Comparison of ENCODE assay signal across 18 mouse cellular contexts in the genomic region with DNA sequence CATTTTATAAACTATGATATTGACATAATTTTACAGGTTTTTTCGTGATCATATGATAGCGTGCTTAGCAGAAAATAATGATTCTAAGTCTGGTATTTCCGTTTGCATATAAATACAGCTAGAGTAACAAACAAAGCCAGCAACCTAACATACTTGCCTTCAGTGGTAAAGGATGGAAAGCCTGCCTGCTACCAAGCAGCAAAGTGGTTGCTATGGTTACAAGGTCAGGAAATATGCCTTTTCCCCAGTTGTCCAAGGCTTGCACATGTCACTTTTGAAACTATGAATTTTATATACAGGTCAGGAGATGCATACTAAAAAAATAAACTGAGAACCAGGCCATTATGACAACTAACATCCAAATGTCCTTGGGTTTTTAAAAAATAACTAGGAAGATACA.
DNase-seq lines count a peak whose midpoint lies in the region; ATAC-seq and TF ChIP-seq lines count a peak whose summit lies in the region.
"Had no signal": no experiment of that assay in that cellular context is flagged by ENCODE, and none has a peak within 500 bp of the region (broad histone marks: within the 10 kb centered on the region; RNA-seq: fewer than 3 reads in every experiment).

No protein-coding gene starts in this region.

- H3K9me3 ChIP-seq in lung, embryonic 14.5 days (ENCODE audit: low read depth, low read length) = no peaks in the 10 kb centered on the region
- no peaks in the 10 kb centered on the region for H3K9me3 ChIP-seq in lung, postnatal 0 days (ENCODE audit: low read length)
- no peaks in the 10 kb centered on the region for H3K9me3 ChIP-seq in forebrain, embryonic 16.5 days (ENCODE audit: control insufficient read depth, low read length)
- no peaks in the 10 kb centered on the region for H3K9me3 ChIP-seq in liver, embryonic 12.5 days (replicated peaks)
- H3K9me3 ChIP-seq: heart, embryonic 15.5 days; limb, embryonic 13.5 days; megakaryocyte, embryonic 14.5 days had no signal

- DNase-seq in lung, embryonic 14.5 days = peak; percentile 2
- DNase-seq in lung, postnatal 0 days (ENCODE audit: low spot score) = no peak
- peak; percentile 58 for DNase-seq in mesoderm, embryonic 11.5 days (ENCODE audit: low read depth, low spot score)
- DNase-seq in retina, embryonic 14.5 days (ENCODE audit: low spot score) = peak; percentile 70
- no peak for DNase-seq in lung, postnatal 14 days
- DNase-seq in frontal cortex, postnatal 14 days (ENCODE audit: low spot score in 2 of 2) = no peak
- DNase-seq: cerebellum, postnatal 14 days; gastrocnemius, postnatal 36 days; kidney, postnatal 36 days; lung, adult 18-20 months; thymus, postnatal 14 days had no signal

- no peaks in the 10 kb centered on the region for H3K36me3 ChIP-seq in lung, embryonic 14.5 days (ENCODE audit: insufficient read depth)
- H3K36me3 ChIP-seq in lung, postnatal 0 days (ENCODE audit: insufficient read depth, low read length) = no peaks in the 10 kb centered on the region
- no peaks in the 10 kb centered on the region for H3K36me3 ChIP-seq in forebrain, embryonic 16.5 days (ENCODE audit: control insufficient read depth, insufficient read depth)
- H3K36me3 ChIP-seq in liver, embryonic 12.5 days = no peaks in the 10 kb centered on the region
- H3K36me3 ChIP-seq: heart, embryonic 15.5 days; limb, embryonic 13.5 days had no signal

- no peak overlapping the region for H3K4me2 ChIP-seq in lung, embryonic 14.5 days
- H3K4me2 ChIP-seq in lung, postnatal 0 days (replicated peaks; ENCODE audit: low read depth, low read length) = no peak overlapping the region
- no peak overlapping the region for H3K4me2 ChIP-seq in forebrain, embryonic 16.5 days (ENCODE audit: low read length)
- no peak overlapping the region for H3K4me2 ChIP-seq in liver, embryonic 12.5 days
- H3K4me2 ChIP-seq: heart, embryonic 15.5 days; limb, embryonic 13.5 days had no signal

- H3K9ac ChIP-seq in lung, embryonic 14.5 days = no peak overlapping the region
- H3K9ac ChIP-seq in lung, postnatal 0 days (replicated peaks; ENCODE audit: low read depth) = no peak overlapping the region
- H3K9ac ChIP-seq in forebrain, embryonic 16.5 days (replicated peaks; ENCODE audit: low read depth, low read length) = no peak overlapping the region
- no peak overlapping the region for H3K9ac ChIP-seq in liver, embryonic 12.5 days
- H3K9ac ChIP-seq: heart, embryonic 15.5 days; limb, embryonic 13.5 days had no signal

- H3K27me3 ChIP-seq in lung, embryonic 14.5 days (ENCODE audit: insufficient read depth, low read length) = no peaks in the 10 kb centered on the region
- no peaks in the 10 kb centered on the region for H3K27me3 ChIP-seq in lung, postnatal 0 days (replicated peaks; ENCODE audit: insufficient read depth, low read length)
- no peaks in the 10 kb centered on the region for H3K27me3 ChIP-seq in forebrain, embryonic 16.5 days (replicated peaks; ENCODE audit: control insufficient read depth, insufficient read depth, low read length)
- H3K27me3 ChIP-seq in liver, embryonic 12.5 days (replicated peaks) = no peaks in the 10 kb centered on the region
- H3K27me3 ChIP-seq: heart, embryonic 15.5 days; limb, embryonic 13.5 days; megakaryocyte, embryonic 14.5 days had no signal

- H3K4me1 ChIP-seq in lung, embryonic 14.5 days (ENCODE audit: insufficient read depth) = no peaks in the 10 kb centered on the region
- H3K4me1 ChIP-seq in lung, postnatal 0 days (ENCODE audit: insufficient read depth, low read depth, low read length) = no peaks in the 10 kb centered on the region
- no peaks in the 10 kb centered on the region for H3K4me1 ChIP-seq in forebrain, embryonic 16.5 days (replicated peaks; ENCODE audit: control insufficient read depth, insufficient read depth, low read length)
- H3K4me1 ChIP-seq in liver, embryonic 12.5 days = no peaks in the 10 kb centered on the region
- H3K4me1 ChIP-seq: heart, embryonic 15.5 days; limb, embryonic 13.5 days; megakaryocyte, embryonic 14.5 days had no signal

- no peak overlapping the region for H3K27ac ChIP-seq in lung, embryonic 14.5 days (ENCODE audit: low read depth)
- no peak overlapping the region for H3K27ac ChIP-seq in lung, postnatal 0 days (ENCODE audit: low read length)
- no peak overlapping the region for H3K27ac ChIP-seq in forebrain, embryonic 16.5 days (ENCODE audit: low read length)
- no peak overlapping the region for H3K27ac ChIP-seq in liver, embryonic 12.5 days
- H3K27ac ChIP-seq: heart, embryonic 15.5 days; limb, embryonic 13.5 days had no signal

- no peak for ATAC-seq in lung, embryonic 14.5 days (ENCODE audit: insufficient read depth)
- ATAC-seq in lung, postnatal 0 days = no peak
- ATAC-seq in forebrain, embryonic 16.5 days = peak; percentile 70
- no peak for ATAC-seq in liver, embryonic 12.5 days
- ATAC-seq: inflammation-experienced regulatory T-cells, adult 6 months had no signal

- WGBS in lung, embryonic 14.5 days = 56% methylated on average over 3 of the region's 3 CpGs
- WGBS in lung, postnatal 0 days = 58% methylated on average over 3 of the region's 3 CpGs
- WGBS in forebrain, embryonic 16.5 days = 20% methylated on average over 3 of the region's 3 CpGs
- WGBS in liver, embryonic 12.5 days (ENCODE audit: insufficient replicate concordance) = 37% methylated on average over 3 of the region's 3 CpGs

- no peak for TF ChIP-seq EP300 in lung, postnatal 0 days (IDR thresholded peaks at IDR 0.05)

- TF ChIP-seq CTCF in lung, embryonic 14.5 days (IDR thresholded peaks at IDR 0.05; ENCODE audit: low read depth) = no peak
- TF ChIP-seq CTCF in lung, postnatal 0 days (IDR thresholded peaks at IDR 0.05) = no peak

- no peak overlapping the region for H3K4me3 ChIP-seq in lung, embryonic 14.5 days (ENCODE audit: low read depth, low read length)
- no peak overlapping the region for H3K4me3 ChIP-seq in lung, postnatal 0 days (ENCODE audit: low read depth, low read length)
- H3K4me3 ChIP-seq in forebrain, embryonic 16.5 days (replicated peaks; ENCODE audit: low read length) = no peak overlapping the region
- no peak overlapping the region for H3K4me3 ChIP-seq in liver, embryonic 12.5 days
- H3K4me3 ChIP-seq: erythroblast, embryonic 14.5 days; heart, embryonic 15.5 days; limb, embryonic 13.5 days; megakaryocyte, embryonic 14.5 days had no signal

Comparison
In these comparisons a context has a peak if more than half of its experiments do, and no peak if none do; other contexts are left out.
1. DNase-seq: peak in lung, embryonic 14.5 days (single experiment), mesoderm, embryonic 11.5 days (single experiment) and retina, embryonic 14.5 days (single experiment); none in lung, postnatal 0 days (single experiment), lung, postnatal 14 days (single experiment) and frontal cortex, postnatal 14 days (0 of 2).